Mouse (Mus musculus): ENCODE results near the gene Gna12.
A peak's percentile ranks its signal among the peaks of the same experiment; 100 is the strongest.

The Gna12 gene

DNA sequence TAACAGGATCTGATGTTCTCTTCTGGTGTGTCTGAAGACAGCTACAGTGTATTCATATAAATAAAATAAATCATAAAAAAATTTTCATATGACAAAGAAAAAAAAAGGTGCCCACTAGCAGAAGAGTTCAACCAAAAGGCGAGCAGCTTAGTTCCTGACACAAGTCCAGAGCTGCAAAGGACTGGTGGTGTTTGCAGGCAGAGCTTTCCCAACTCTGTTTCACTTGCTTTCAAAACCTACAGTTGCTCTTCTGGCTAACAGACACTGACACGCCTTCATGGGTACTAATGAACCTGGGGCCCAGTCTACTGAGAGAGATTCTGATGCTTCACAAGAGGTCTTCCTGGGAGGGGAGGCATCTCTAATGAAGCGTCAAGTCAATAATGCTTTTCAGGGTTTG is 34.2 kb downstream of the Gna12 start:
- no peak for DNase-seq (ENCODE audit: low read depth, low spot score)

- DNase-seq (ENCODE audit: low read depth, low spot score) = no peak
These were observed 35.1 kb downstream of the Gna12 start for GRCm38 (mm10) chr5:140795176-140795575.

DNA sequence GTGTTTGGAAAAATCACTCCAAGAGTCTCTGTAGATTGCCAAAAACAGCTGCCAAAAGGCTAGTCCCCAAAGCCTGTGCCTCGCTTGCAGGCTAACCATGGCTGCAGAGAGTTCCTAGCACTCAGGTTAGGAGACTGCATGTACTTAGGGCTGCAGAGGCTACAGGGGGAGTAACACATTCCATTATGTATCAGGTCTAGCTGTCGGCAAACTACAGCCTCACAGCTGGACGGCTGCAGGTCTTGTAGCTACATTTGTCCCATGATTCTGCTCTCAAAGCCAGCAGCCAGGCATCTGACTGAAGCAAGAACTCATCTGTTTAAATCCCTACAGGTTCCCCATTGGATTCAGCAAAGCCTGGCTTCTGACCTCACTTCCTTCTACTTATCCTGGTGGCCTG is 35.5 kb downstream of the Gna12 start:
- no peak for DNase-seq (ENCODE audit: low read depth, low spot score)

DNA sequence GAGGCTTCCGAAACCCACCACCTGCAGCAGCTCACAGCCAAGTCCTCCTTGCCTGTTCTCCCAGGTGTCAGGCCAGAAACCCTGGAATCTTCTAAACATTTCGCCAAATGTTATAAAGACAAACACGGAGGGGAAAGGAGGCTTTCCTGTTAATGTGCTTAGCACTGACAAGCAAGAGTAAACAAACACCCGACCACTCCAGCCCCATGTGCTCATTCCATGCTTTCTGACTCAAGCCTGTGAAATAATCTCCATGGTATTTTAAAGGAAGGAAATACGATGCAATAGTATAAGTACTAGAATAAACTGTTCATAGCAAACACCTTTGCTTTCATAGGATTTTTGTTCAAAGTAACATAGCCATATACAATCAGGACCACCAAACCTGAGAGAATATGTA is 38.0 kb downstream of the Gna12 start:
- DNase-seq (ENCODE audit: low read depth, low spot score) = no peak

DNA sequence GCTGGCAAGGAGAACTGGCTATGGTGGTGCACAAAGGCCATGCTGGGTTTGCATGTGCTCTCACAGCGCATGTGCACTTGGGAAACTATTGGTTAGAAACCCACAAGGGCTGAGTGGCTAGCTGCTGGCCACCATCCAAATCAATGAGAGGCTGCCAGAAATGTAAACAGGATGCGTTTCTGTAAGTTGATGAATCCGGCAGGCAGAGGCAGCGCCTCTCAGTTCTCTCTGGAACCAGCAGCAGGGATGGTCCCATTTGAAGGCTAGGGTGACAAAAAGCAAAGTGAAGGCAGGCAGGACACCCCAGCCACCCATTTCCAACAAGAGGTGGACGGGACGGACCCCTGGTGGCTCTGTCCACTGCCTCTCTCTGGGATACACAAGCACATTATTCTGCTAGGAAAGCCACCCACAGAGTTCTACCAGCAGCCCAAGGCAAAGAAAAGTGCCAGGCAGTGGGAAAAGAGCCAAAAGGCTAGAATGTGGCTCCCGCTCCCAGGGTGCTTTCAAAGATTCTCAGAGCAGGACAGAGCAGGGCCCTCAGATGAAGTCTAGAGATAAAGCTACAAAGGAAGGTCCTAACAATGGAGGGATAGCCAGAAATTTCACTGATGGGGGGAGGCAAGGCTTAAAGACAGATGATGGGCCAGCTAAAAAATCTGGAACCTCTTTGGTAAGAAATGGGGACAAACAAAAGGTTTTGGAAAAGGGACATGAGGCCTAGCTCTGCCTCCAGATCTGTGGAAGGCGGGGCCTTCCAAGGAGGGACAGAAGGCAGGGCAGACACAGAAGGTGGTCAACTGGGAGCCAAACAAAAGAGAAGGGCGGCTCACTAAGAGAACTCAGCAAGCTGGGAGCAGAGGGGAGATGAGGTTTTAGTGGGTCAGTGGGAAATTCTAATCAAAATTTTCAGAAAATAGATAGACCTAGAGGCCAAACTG is 39.0 kb downstream of the Gna12 start:
- no peak for DNase-seq (ENCODE audit: low read depth, low spot score)

DNA sequence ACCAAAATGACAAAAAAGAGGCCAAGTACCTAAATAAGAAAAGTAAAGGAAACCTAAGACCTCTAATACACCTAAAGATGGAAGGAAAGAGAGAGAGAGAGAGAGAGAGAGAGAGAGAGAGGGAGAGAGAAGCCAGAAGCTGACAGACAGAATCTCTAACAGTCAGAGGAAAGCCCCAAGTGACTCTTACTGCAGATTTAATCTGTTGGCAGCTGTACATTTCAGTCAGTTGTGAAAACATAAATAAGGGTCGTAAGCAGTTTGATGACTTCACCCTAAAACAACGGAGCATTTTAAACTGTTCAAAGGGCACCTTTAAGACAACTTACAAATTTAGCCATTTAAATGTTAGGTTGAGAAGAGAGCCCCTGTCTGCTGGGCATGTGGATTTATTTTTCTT is 39.8 kb downstream of the Gna12 start:
- no peak for DNase-seq (ENCODE audit: low read depth, low spot score)

GRCm38 (mm10) chr5:140789561-140789960 is 40.7 kb downstream of the Gna12 start:
- DNase-seq (ENCODE audit: low read depth, low spot score) = no peak

DNA sequence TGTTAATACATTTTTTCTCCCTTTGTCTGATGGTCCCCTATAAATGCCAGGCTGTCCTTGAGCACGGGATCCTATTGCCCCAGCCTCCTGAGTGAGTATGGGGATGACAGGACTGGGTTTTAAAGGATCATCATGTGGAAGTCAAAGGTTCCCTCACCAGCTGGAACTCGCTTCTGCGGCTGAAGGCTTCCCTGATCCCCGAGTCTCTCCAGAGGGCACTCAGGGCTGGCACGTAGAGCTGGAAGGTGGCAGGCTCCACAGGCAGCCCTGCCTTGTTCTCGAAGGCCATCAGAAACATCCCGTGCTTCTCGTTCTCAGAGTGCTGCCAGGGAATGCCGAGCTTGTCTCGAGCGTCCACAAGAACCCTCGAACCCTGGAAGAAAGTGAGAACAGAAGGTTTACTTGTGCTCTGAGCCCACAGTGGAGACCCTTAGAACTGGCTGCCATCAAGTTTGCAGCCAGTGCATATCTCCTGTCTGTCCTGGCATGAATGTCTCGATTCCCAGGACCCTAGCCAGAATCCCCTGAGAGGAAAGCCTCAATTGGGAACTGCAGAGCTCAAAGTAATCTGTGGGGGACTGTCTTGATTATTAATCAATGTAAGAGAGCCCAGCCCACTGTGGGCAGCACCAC is 44.9 kb downstream of the Gna12 start:
- DNase-seq (ENCODE audit: low read depth, low spot score) = no peak

DNA sequence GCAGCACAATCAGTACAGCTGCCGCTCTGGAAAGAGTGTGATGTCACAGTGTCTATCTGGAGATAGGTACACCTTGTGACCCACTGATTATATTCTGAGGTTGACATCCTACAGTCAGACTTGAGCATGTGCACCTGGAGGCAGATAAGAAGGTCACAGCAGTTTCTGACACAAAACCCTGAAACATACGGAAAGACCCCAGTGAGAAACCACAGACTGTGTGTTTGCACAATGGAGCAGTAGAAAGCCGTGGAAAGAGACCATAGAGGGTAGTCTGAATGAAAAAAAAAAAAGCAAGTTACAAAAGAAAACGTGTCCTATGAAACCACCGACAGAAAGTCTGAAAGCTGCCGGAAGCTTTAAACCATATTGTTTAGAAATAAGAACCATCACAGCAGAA is 45.9 kb downstream of the Gna12 start:
- no peak for DNase-seq (ENCODE audit: low read depth, low spot score)

DNA sequence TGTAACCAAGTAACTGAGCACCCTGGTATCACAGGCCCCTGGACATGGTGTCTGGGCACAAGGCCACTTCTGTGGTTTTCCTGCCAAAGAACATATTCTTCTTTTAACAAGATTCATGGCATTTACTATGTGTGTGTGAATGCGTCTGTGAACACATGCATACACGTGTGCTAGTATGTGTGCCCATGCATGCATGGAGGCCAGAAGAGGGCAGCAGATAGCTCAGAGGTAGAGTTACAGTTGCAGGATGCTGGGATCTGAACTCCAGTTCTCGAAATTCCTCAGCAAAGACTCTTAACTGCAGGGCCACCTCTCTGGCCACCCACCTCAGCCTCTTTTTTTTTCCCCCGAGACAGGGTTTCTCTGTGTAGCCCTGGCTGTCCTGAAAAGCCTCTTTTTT is 46.7 kb downstream of the Gna12 start:
- DNase-seq (ENCODE audit: low read depth, low spot score) = no peak

DNA sequence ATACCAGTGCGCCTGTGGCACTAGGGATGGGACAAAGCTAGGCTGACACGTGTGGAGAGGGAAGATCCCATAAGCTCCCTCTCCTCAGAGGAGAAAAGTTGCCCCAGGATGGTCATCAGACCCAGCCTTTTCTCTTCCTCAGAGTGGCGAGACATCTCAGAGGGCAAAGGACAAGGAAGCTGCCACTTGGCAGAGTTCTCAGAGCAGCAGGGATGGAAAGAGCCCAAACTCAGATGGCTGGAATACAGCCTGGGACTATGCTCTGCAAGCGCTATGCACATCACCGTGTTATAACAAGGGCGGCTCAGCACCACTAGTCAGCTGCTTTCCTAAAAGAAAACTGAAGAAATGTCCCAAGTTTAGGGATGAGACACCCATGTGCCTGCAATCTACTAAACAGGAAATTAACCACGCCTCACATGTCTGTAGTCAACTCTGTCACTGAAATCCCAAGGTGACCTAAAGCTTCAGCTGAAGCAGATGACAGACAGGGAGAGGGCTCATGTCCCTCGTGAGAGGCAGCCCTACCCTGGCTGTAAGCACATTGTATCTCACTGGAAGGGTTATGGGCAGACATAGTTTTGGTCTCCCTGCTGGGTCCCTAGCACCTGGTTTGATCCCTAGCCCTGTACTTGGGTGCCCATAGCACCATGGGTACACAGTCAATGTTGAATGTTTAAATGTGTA is 48.2 kb downstream of the Gna12 start:
- no peak for DNase-seq (ENCODE audit: low read depth, low spot score)

- DNase-seq (ENCODE audit: low read depth, low spot score) = no peak
These were observed 49.1 kb downstream of the Gna12 start for GRCm38 (mm10) chr5:140781122-140781521.

DNA sequence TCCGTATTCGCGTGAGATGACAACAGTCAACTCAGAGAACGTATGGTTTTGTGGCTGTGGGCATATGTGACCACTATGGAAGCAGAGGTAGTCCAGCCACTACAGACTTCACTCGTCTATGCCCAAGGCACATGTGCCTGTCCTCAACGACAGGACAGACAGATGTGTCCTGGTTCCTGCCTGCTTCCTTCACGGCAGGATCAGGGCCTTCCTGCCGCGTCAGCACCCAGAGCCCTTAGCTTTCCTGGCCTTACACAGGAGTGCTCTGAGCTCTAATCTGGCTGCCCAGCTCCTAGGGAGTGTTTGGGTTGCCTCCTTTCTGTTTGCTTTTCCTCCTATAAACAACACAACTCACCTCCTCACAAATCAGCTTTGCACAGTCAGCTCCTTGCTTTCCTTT is 53.3 kb downstream of the Gna12 start:
- DNase-seq (ENCODE audit: low read depth, low spot score) = no peak

GRCm38 (mm10) chr5:140775111-140775510 is 55.1 kb downstream of the Gna12 start:
- no peak for DNase-seq (ENCODE audit: low read depth, low spot score)

GRCm38 (mm10) chr5:140772158-140772557 is 58.1 kb downstream of the Gna12 start:
- DNase-seq (ENCODE audit: low read depth, low spot score) = no peak

GRCm38 (mm10) chr5:140771612-140772011 is 58.6 kb downstream of the Gna12 start:
- DNase-seq (ENCODE audit: low read depth, low spot score) = no peak

GRCm38 (mm10) chr5:140768333-140768732 is 61.9 kb downstream of the Gna12 start:
- DNase-seq (ENCODE audit: low read depth, low spot score) = no peak

DNA sequence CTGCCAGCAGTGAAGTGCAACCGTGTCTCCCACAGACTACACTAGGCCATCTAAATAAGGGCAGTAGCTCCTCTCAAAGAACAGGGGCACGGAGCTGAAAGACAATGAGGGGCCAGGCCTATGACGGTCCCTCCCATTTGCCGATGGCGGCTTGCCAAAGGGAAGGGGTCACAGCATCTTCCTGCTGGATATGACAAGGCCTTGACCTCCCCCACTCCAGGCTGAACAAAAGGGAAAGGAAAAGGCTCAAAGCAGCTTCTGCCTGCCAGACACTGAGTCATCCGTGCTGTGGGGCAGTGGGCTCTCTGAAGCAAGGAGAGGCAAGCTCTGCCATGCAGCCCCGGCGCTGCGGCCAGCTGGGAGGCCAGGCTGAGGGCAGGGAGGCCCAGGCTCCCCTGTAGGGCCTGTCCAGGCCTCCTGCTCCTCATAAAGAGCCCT is 62.5 kb downstream of the Gna12 start:
- DNase-seq (ENCODE audit: low read depth, low spot score) = peak; percentile 30

GRCm38 (mm10) chr5:140766566-140766965 is 63.7 kb downstream of the Gna12 start:
- DNase-seq (ENCODE audit: low read depth, low spot score) = no peak

GRCm38 (mm10) chr5:140764921-140765613 is 65.2 kb downstream of the Gna12 start:
- no peak for DNase-seq (ENCODE audit: low read depth, low spot score)

- DNase-seq (ENCODE audit: low read depth, low spot score) = no peak
These were observed 67.7 kb downstream of the Gna12 start for GRCm38 (mm10) chr5:140762540-140762939.

GRCm38 (mm10) chr5:140758864-140759263 is 71.4 kb downstream of the Gna12 start:
- DNase-seq (ENCODE audit: low read depth, low spot score) = no peak

All from embryo, embryonic 11.5 days (tissue).